Mouse (Mus musculus) T-helper 1 cell (primary cell): ENCODE results near the gene Hunk.

Experiments
- in situ Hi-C: fragments of 300-600 bp; cut with MboI, MseI; formaldehyde crosslinking; loops from one replicate; pipeline ENCODE4 v1.15.1; 2025; ENCODE audit warnings: high pct_unique_total_duplicates

Gene Hunk

GRCm38 (mm10) chr16:90500809-90501208, 115.0 kb downstream of the Hunk start:
- in situ Hi-C loops, result no loop called here

GRCm38 (mm10) chr16:90505252-90505651, 119.4 kb downstream of the Hunk start:
- in situ Hi-C loops, result no loop called here

DNA sequence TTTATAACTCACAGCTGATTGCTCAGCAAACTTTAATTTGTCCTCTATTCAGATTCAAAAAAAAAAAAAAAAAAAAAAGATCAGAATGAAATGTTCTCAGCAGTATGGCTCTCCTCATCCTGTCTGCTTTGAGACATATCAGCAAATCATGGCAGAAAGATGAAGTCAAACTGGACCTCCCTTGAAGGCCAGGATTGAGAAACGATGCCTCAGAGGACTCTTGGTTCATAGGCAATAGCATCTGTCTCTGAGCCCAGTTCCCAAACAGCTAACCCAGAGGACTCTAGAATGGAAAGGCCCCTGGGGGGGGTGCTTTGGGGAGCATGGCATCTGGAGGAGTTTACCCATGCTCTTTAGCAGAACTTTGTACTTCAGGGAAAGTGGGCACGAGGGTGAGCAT, 119.9 kb downstream of the Hunk start:
- in situ Hi-C loops, result no loop called here

GRCm38 (mm10) chr16:90511551-90512296, 125.9 kb downstream of the Hunk start:
- in situ Hi-C loops, result no loop called here

DNA sequence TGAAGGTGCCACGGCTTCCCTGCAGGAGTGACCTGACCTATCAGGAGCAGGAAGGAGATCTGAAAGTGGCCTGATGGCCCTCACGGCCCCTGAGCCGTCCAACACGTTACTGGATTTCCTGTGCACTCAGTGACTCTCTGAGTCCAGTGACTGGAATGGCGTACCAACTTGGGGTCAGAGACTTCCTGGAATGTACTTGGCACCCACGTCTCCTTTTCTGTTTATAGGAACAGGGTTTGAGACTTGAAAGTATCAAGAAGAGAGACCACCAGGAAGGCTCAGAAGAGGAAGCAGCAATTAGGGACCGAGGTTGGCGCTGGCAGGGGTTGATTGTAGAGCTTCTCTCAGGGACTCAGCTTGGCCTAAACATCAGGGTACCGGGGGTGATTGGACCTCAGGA, 131.2 kb downstream of the Hunk start:
- in situ Hi-C loops, result no loop called here

GRCm38 (mm10) chr16:90518232-90518631, 132.4 kb downstream of the Hunk start:
- in situ Hi-C loops, result no loop called here

GRCm38 (mm10) chr16:90518732-90519295, 133.0 kb downstream of the Hunk start:
- in situ Hi-C loops, result no loop called here

DNA sequence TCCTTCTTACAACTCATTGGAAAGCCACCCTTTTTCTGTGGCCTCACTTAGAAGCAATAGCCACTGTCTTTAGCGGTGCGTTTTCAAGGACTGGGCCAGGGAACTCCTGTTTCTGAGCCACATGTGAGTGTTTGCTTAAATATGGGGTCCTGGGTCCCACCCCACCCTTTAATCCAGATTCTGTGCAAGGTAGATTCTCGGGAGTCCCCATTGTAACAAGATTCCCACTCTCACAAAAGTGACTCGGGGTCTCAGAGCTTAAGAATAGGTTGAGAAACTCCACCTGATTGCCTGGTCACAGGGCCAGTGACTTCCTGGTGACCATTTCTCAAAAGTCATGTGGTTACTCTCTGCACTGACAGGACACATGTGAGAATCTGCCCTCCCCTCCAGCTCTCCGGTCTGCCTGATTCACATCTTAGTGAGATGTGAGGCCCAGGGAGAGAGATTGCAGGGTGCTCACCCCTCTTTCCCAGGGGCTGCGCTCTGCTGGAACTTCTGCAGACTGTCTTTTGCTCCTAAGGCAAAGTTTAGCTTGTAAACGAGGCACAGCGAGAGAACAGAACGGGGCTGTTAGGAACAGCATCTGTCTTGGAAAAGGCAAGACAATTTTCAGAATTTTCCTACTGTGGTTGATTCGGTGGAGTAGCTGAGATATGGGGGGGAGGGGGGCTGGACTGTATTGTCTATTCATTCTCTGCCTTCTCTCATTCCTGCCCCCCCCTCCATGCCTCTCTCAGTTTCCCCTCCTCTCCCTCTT, 135.6 kb downstream of the Hunk start:
- in situ Hi-C loops, result no loop called here

DNA sequence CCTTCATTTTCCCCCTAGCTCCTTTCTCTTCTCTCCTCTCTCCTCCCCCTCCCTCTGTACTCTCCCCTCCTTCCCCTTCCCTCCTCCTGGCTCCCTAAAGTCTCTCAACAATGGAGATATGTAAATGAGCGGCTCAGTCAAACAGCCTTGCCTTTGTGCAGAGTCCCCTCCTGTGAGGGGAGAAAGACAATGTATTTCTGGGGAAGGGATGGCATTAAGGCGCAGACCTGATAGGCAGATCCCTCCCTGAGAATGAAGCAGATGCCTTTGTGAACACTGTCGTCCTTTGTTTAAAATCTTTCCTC, 136.1 kb downstream of the Hunk start:
- in situ Hi-C loops, result no loop called here

DNA sequence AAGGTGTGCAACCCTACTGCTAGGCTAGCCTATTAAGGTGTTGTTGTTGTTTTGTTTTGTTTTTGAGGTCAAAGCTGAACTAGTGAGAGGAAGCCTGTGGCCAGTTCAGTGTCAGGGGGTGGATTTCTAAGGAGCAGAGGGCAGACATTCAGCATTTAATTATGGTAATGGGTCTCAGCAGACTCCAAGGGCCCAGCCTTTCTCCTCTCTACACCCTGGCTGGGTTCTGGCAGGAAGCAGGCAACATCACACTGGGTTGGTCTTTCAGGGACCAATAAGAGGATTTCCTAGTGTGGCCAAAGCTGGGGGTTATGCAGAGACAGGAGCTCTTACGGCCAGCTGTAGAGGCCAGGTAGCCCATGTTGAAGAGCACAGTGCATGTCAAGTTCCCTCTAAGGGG, 136.8 kb downstream of the Hunk start:
- in situ Hi-C loops, result no loop called here

DNA sequence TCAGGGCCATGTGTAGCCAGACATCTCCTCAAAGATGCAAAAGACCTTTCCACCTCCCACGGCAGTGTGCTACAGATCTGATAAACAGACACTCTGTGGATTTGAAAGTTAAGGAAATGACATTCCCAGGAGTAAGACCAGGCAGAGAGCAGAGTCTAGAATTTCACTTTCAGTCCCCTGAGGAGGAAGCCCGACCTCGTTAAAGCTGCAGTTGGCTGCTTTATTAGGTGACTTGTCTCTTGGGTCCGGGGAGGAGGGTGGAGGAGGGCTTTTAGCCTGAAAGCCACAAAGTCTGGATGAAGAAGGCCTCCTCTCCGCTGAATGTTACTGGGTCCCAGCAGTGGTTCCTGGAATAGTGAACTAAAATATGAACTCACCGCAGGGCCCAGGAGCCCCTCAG, 137.6 kb downstream of the Hunk start:
- in situ Hi-C loops, result no loop called here

DNA sequence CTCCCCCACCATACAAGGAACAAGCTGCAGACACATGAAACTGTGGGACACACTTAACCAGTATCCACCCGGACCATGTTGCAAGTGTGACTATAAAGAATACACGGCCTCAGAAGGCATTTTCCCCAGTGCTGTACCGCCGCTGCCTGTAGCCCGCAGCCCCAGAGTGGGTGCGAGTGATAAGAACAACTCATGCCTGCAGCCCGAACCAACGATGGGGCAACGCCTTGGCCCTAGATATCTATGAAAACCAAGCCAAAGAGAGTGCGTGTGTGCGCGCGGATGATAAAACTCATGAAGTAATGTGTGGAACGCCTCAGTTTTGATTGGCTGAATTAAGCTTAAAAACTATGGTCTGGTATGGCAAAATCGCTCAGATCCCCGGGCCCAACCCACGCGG, 138.1 kb downstream of the Hunk start:
- in situ Hi-C loops, result no loop called here

DNA sequence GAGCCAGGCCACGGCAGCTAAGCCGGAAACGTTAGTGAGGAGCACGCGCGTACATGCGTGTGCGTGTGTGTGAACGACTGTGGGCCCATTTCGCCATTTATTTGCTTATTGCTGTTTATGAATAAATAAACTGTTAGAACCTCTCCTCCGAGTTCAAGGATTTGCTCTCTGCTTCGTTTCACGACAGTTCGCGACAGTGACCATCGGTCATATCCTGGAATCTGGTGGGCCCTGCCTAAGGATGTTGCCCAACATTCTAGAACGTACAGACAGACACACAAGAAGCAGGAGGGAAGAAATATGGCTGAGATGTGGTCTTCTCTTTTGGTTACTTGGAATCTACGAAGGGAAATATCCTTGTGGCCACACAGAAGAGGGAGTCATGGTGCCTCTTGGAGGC, 138.6 kb downstream of the Hunk start:
- in situ Hi-C loops, result no loop called here

DNA sequence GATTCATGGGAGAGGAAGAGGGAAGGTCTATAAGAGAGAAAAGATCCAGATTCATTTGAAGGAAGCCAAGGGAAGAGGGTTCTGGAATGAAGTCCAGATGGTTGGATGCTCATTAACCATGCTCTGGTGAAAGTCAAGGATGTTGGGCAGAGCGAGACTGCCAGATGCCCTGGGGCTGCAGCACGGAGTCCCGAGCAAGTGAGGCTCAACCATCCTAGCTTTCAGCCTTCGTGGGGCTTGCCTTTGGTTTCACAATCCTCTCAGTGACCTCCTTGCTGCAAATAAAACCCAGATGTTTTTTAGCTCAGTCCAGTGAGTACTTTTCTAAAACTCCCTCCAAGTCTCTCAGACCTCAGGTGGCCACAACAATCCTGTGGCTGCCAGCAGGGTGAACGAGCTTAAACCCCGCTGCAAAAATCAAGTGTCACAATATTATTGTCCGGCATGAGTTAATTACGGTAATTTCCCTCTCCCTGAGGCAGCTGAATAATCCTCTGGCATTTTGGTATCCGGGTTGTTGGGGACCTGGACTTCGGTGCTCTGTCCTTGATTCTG, 147.4 kb downstream of the Hunk start:
- in situ Hi-C loops, result no loop called here

DNA sequence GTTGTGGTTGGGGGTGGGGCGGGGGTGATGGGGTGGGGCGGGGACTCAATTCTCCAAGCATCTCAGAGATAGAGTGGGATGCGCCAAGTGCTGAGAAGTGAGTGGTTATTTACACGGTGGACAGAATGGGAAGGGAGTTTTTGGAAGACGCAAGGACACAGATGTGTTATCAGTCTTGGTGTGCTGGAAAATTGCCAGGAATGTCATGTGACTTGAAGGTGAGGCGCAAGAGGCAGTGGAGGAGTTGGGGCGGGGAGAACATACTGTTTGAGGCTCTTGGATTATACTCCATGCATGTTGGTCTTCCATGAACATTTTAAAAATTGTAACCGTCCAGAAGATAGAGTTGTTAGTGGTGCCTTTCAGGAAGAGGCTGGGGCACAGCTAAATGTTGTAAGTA, 148.8 kb downstream of the Hunk start:
- in situ Hi-C loops, result no loop called here

- in situ Hi-C loops, result no loop called here
Measured at GRCm38 (mm10) chr16:90538926-90539325, 153.1 kb downstream of the Hunk start.

- in situ Hi-C loops, result no loop called here
Measured at GRCm38 (mm10) chr16:90541191-90541590, 155.4 kb downstream of the Hunk start.

DNA sequence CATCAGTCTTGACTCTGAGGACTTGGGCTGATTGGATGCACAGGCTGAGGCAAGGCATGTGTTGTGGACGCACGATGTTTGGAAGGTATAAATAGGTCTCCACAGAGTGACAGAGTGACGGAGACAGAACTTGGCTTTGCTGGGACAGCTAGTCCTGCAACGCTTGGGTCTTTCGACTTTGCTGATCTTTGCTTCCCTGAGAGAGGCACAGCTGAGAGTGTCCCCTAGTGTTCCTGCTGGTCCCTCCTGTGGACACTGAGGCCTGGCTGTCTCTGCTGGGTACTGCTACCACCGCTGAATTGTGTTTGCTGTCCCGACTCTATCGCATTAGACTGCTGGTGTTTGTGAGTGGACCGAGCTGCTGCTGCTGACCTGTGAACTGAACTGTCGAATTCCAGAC, 156.6 kb downstream of the Hunk start:
- in situ Hi-C loops, result no loop called here

DNA sequence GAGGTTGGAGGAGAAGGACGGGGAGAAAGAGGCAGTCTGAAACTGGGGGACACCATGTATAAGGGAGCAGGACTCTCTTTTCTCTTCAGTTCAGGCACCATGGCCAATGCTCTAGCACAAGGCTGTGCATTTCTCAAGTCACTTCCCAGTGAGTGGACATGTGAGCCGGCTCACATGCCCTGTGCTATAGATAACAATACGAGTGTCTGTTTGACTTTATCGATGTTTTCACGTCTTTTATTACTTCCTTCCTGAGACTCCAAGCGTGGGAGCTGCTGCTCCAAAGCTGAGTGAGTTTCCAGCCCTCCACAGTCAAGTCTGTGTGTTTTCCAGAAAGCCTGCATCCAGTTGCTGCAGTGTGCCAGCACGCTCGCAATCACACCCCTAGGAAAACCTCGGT, 158.4 kb downstream of the Hunk start:
- in situ Hi-C loops, result no loop called here

DNA sequence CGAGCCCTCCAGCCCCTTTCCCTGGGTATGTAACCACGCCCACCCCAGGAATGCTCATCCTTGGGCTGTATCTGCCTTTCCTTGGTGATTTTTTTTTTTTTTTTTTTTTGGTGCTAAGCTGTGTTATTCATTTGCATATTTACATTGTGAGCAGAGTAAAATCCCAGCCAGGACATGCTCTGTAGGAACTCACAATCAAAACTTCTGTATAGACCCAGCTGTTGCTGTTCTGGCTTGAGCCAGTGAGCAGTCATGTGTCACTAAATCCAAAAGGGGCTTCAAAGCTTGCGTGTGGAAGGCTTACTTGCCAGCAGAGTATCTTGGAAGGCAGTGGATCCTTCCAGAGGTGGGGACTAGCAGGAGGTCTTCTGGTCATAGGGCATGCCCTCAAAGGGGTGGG, 159.7 kb downstream of the Hunk start:
- in situ Hi-C loops, result no loop called here

DNA sequence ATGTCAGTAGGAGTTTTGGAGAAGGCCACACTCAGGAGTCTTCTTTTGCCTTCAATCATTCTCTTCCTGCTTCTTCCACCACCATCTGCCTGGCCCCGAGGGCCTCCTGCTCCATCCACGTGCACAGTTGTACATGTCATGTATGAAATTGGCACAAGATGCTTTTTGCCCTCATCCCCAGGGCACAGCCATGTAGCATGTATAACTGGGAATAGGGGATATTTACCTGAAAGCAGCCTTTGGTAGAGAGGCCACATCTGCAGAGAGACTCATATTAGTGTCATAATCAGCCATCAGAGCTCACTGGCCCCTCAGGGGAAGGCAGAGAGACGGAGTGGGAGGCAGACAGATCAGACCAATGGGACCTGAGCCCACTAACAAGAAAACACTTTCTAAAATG, 160.8 kb downstream of the Hunk start:
- in situ Hi-C loops, result no loop called here

GRCm38 (mm10) chr16:90547996-90548395, 162.2 kb downstream of the Hunk start:
- in situ Hi-C loops, result no loop called here
